Mouse (Mus musculus) adrenal gland, adult 8-10 months (tissue): ENCODE results near the gene Stat4. TPM values are rescaled to one million over a fixed set of nuclear protein-coding genes. Genes with fewer than 3 reads are reported as not detected.

Experiments
- DNase-seq: peaks from one replicate; pipeline ENCODE4 v3.0.0; 2022
- total RNA-seq, 4 experiments: library from RNA; stranded (reverse); gene quantifications; 2 replicates each; pipeline ENCODE4 v1.2.4; 2022

Gene Stat4
- under 1 TPM; 0.35 to 0.99 (median 0.48) TPM for total RNA-seq

DNA sequence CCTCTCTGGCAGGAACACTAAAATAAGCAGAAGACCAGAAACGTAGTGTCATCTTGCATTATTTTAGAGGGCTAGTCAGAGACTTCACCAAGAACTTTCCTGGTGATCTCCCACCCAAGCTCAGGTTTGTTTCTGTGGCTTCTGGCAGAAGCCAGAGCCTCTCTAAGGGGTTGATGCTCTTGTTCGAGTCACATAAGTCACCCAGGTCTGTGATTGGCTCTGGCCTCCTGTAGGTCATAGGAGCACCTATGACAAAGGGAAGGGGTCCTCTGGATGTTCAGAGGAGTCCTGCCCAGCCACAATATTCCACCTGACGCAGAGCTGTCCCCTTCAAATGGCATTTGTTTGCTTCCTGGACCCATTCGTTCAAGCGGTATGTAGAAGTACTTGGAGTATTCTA lies at the start of gene Stat4:
TSS of gene Stat4 (plus strand) at position 301 of the 400 bp plus-strand sequence.
- DNase-seq = no peak

DNA sequence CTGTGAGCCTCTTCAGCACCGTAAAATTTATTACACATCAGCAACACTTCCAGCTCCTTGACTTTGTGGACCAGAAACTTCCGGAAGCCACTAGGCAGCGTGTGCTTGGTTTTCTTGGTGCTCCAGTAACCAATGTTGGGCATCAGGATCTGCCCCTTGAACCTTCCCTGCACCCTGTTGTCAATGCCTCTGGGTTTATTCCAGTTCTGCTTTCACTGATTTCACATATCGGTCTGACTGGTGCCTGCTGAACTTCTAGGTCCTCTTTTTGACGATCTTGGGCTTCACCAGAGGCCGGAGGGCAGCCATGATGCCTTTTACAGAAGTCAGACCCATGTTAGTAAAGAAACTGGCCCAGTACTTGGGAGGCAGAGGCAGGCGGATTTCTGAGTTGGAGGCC lies 48.6 kb upstream of the Stat4 start:
- DNase-seq = no peak

DNA sequence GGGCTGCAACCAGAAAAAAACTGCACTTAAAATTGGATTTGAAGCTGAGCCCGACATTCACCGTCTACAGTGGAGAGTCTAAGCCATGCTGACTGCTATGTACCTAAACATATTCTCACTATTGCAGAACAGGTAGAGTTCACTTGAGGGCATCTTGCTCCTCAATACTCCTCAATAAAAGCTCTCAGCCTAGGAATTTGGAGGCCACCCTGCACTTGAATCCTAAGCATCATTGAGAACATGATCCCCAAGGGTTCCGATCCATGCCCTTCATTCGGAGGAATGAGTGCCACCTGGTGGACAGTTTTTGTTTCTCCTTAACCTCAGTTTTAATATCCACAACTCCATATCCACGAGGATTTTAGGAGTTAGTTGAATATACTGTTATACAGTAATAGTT lies 42.2 kb upstream of the Stat4 start:
- DNase-seq = no peak

DNA sequence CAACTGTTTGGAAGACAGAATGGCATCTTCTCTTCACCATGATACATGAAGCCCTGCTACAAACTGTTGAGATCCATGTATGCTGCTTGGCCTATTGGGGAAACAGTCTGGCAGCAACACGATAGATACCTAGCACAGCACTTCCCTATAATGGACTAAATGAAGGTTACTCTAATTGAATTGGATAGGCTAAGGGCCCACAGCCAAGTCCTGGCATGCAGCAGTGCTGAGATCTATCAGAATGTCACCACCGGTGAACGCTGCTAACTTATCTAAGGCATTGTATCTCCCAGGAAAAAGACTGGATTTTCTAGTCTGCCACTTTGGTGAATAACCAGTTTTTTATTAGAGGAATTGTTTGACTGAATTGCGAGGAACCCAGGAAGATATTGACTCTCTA lies 39.8 kb upstream of the Stat4 start:
- DNase-seq = no peak

DNA sequence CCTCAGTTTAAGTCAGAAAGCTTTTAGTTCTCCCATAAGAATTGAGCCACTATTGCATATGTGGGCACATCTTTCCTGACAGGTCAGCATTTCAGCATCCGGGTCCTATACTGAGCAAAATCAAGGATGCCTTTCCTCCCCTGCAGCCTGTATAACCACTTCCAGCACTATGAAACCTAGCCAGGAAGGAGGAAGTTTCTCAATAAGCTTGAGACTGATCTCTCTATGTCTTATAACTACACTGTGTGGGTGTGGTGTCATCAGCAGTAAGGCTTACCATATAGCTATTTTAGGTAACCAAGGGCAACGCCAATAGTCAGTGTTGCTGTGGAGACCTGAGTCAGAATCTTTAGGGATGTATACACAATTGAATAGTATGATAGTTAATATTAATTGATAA lies 22.3 kb upstream of the Stat4 start:
- no peak for DNase-seq

DNA sequence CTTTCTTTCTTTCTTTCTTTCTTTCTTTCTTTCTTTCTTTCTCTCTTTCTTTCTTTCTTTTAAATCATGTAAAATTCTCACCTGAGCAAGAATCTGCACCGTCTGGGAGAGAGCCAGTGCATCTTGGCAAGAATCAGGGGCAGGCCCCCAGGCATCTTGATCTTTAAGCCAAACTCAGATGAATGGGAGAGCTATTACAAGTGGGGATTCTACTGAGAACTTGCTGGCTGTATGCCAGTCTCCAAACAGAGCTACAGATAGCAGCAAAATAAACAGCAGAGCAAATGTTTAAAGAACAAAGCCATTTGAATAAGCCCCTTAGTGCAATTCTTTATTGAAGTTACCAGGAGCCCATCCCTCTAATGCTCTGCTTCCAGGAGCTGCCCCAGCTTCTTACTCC lies 18.0 kb upstream of the Stat4 start:
- no peak for DNase-seq

DNA sequence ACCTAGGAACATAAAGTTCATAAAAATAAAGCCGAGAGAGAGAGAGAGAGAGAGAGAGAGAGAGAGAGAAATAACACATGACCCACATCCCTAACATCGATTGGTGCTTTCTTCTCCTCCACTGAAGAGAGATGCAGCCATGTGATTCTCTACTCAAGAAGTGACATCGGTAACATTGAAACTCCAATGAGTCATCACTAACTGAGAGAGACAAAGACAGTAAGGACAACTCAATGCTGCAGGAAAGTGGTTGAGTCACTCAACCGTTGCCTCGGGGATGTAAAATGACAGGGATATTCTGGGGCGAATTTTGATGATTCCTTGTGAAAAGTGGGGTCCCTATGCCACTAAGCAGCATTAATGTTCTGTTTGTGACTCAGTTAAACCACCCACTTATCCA lies 16.8 kb upstream of the Stat4 start:
- no peak for DNase-seq

DNA sequence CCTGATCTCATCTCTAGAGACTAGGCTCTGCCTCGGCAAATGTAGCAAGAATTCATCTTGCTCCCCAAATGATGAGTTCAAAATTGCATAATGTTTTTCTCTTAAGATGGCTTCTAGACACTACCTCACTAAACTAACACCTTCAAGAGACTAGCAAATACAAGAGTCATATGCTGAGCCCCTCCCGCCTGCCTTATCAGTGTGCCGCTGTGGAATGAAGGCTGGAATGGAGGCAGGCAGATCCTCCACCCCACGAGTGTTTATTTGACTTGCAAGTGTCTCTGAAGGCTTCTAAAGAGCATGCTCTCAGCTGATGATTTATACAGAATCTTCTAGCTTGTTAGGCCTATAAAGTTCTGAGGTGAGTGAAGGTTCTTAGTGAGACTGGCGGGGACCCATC lies 11.4 kb upstream of the Stat4 start:
- no peak for DNase-seq

DNA sequence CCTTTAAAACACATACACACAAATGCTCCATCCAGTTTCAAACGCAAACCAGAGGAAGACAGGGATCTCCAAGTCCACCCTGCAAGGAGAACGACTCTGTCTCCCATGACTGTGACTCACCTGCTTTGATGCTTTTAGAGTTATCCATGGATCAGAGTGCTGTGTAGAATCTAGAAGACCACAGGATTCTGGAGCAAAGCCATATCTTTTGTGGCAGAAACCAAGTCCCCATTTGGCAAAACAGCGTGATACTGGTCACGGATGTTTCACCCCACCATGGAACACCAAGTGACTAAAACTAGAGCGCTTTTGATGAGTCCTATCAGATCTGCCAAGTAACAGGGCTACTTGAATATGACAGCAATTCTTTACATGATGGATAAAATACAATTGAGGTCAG lies 7.9 kb upstream of the Stat4 start:
- DNase-seq = no peak

DNA sequence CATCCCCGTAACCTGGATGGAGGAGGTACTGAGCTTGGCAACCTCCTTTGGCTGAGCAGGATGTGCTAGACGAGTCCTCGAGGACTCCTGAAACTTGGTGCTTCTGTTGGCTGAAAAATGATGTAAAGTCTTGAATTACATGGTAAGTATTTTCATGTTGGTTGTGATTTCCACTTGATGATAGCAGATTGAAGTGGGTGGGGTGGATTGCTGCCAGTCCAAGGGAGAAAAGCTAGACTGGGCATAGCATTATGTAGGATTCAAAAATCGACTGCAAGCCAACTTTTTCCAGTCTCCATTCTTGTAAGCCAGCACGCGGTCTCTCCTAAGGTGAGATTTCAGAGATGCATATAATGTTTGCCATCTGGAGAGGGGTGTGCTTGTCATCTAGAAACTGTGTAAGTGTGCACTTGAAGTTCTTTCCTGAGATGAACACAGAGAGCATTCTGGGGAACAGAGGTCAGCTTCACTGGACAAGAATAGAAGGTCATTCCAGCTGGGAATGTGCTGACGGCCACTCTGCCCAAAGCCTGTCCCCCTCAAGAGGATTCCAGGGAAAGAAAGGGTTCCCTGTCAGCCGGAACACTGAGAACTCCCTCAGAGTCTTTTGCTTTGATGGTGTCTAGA lies 5.1 kb downstream of the Stat4 start:
- no peak for DNase-seq

DNA sequence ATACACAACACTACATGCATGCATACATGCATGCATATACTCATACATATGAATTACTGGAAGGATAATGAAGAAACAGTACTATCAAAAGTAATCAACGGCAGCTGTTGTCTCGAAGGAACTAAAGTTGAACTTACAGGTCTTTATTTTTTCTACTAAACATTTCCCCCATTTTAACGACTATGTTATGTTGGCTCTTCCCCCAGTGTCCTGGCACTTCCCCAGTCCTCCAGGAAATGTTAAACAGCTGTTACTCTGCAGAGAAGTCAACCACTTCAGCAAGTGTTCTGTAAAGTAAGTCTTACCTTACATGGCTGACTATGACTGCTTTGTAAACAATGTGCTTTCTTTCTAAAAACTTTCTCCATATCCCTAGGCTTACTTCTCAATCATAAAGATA lies 9.1 kb downstream of the Stat4 start:
- no peak for DNase-seq

DNA sequence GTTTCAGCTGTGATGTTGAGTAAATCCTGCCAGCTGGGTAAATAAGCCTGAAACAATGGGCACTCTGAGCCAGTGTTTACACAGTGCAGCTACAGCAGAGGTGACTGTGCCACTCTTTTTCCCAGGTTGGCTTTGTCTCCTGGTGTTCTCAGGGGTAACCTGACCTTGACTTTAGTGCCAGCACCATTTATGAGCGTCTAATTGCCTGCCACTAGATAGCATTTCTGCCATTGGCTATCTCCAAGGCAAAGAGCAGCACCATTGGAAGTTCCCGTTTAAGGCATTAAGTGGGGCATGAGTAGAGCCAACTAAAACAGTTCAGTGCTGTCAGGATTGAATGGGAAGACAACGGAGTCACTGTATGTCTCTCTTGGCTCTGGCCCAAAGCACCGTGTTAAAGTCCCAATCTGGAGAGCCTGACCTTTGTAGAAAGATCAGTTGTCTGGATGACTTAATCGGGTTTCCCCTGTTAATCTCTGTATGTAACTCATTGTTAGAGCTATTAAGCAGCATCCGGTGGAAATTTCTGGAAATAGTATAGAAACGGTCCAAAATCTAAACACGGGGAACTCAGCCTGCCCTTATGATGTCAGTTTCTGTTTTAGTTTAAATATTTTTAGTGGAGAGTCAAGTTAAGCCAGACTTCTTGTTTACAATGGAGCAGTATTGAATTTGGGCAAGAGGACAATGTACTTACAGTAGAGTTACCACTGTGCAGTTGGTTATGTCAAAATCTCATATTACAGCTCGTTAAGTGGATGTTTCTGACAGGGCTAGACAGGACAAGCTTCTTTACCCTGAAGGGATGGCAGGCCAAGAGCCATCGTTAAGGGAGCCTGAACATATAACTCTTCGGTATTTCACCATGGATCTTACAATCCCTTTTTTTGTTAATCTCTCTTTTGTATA lies 10.1 kb downstream of the Stat4 start:
- DNase-seq = no peak

DNA sequence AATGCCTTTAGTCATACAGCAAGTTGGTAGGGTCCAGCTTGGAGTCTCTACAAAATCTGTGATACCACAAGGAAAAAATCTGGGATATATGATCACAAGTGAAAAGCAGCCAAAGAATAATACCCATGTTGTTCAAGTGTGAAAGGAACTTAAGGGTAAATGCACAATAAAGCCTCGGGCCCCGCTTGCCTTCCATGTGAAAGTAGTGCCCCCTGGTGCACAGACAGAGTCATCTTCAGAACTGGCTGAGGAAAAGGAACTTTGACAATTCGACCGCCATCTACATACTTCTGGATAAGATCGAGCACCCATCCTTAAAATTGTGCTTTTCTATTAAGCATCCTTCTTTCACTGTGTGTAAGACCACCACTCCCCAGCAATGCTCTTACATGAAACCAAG lies 11.6 kb downstream of the Stat4 start:
- DNase-seq = no peak

DNA sequence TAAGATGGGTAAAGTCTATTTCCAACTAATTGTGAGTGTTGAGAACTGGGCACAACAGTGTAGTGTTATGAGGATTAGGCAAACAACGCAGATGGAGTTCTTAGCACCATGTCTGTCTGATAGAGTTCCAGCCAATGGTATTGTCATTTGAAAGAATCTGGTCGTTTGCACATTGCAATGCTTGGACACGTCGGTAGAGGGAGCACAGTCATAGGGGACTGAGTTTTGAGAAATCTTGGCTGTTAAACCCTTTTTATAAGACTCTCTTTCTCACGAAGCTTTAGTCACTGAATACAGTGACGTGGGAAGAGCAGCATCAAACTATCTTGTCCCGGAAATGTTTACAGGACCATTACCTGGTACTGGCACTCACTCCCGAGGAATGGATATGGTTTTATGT lies 17.1 kb downstream of the Stat4 start:
- DNase-seq = peak; percentile 24

DNA sequence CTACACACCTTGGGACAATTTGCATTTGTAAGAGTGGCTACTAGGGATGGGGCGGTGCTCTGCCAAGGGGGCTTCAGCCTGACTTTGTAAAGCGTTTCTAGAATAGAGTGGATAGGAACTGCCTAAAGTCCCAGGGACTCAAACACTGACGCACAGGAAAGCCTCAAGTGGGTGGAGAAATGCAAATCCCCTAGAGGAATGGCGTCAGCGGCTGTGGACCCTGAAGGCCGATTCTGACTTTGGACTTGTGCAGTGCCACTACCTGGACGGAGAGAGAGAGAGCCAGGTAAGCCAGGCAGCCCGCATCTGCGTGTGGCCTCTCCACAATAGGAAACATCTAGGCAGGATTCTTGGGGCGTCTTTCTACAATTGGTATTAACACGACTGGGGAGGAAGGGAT lies 21.5 kb downstream of the Stat4 start:
- no peak for DNase-seq

DNA sequence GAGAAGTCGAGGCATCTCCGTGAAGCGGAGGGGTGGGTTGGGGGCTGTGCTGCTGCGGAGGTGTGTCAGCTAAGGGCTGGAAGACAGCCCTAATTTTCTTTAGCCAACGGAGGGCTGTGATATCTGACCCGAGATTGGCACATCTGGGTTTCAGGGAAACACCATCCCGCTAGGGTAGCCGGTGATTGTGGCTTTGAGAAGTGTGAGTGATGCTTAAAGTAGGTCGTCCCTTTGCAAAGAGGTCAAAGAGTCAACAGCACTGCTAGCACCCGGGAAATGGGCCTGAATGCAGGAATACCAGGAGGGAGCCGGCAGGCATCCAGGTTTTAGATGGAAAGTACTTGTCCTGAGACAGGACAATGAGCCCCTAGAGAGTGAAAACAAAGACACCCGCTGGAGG lies 22.0 kb downstream of the Stat4 start:
- no peak for DNase-seq

DNA sequence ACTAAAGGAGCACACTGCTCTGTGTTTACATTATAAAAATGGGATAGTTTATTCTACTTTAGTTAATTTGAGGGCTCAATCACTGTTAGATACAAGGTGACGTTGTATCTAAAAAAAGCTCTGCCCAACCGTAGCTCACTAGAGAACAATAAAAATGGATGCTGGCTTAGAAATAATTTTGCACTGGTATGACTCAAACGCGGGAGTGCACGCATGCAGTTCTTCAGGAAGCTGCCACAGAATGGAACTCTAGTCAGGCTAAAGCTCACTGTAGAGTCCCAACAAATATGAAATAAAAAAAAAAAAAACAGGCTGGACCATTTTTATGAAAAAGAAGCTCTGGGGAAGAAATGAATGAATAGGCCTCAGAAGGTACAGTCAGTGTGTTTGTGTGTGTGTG lies 23.8 kb downstream of the Stat4 start:
- no peak for DNase-seq

DNA sequence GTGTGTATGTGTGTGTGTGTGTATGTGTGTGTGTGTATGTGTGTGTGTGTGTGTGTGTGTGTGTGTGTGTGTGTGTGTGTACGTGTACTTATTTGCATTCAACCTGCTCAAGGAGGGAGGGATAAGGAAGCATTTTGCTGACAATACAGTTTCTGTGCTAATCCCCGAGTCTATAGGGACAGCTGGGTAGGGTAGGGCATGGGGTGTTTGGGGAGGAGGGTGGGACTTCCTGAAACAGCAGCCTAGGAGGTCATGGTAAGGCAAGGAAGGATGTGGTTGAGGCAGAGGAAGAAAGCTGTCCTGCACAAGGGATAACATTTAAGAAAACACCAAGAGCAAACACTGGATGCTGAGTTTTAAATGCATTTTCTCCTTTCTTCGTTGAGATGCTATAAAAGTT lies 24.3 kb downstream of the Stat4 start:
- DNase-seq = no peak

DNA sequence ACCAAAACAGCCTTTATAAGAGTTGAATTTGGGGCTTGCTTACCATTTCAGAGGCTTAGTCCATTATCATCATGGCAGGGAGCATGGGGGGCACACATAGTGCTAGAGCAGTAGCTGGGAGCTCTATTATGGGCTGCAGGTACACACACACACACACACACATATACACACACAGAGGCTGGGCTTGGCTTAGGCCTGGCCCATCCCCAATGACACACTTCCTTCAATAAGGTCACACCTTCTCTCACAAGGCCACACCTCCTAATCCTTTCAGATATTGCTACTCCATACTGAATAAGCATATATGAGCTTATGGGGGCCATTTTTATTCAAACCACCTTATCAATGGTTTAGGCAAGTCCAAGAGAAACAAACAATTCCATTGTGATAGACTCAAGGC lies 25.3 kb downstream of the Stat4 start:
- DNase-seq = no peak

DNA sequence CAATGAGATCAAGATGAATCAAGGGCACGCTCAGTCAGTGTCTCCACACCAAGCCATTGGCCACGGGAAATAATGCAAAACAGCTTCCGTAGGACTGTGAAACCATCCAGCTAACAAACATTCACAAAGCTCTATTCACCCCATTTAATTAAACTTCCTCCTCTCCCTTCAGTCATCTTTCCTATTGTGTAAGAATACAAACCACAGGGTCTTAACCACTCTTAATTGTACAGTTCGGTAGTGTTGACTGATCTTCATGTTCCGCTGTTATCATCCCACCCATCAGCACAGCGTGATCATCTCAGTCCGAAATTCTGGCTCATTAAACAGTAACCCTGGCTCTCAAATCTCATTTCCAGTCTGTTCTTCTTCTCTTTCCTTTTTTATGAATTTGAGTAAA lies 25.8 kb downstream of the Stat4 start:
- no peak for DNase-seq

DNA sequence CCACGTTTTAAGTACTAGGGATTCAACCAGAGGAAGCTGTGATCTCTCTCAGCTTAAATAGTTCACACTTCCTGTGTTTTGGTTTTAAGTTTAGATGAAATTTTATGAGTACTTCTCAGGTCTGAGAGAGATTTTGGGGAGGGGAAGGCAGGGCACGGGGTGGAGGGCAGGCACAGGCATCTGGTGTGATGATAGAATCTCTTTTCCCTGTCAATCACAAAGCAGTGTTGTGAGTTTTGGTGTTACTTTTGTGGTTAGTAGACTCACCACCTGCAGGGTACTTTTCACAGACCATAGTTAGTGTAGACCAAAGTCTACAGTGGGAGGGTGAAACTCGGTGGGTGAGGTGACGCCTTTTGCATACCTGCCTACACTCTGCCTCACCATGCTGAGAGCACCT lies 32.7 kb downstream of the Stat4 start:
- DNase-seq = no peak

DNA sequence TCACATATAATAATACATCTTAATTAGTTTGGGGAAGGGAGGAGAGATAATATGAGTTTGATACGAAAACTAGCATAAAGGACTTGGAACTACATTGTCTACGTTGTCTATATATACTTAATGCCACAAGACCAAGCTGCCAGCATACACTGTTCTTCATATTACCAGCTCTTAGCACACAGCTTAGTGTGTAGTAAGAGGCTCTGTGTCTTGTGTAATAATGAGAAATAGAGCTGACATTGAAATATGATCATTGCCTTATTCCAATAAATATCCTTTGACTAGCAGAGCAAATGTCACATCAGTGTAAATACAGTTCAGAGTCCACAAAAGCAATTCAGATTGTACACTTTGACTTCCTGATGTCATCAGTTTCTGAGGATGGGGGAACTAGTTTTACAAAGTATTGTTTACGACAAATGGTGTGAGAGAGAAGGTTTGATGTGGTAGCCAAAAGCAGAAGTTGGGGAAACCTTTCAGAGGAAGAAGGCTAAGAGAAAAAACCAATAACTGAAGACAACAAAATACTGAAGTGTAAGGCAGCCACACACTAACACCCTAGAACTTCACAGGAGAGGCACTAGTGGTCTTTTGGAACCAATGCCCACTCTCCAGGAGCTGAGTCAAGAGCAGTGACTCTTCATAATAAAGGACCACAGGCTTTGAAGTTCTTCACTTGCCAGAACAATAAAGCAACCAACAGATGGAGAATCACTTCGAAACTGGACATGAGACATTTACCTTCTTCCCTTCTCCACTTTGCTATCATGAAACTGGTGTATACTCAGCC lies 35.2 kb downstream of the Stat4 start:
- DNase-seq = no peak

DNA sequence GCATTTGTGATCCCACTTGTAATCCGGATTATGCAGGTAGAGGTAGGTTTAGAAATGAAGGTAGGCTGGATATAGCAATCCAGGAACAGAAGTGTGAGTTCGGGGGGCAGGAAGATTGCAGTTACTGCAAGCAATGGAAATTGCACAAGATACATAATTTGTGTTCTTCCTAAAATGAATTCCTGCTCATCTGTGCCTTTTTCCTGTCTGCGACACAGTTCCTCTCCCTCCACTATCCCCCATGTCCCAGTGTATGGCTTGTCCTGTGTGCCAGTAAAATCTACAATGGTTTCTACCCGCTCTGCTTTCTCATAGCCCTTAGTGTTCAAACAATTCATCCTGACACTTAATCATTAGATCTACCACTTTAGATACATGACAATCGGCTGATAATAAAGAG lies 41.7 kb downstream of the Stat4 start:
- DNase-seq = no peak
